Mouse (Mus musculus) lung, postnatal 0 days (tissue): ENCODE measurements around the gene Ift46.
A peak's percentile ranks its signal among the peaks of the same experiment; 100 is the strongest.

Experiments
- CTCF ChIP-seq: IDR thresholded peaks from 2 replicates; pipeline ENCODE4 v1.5.1; 2016; ENCODE audit warnings: antibody characterized with exemption, mild to moderate bottlenecking
- EP300 ChIP-seq: IDR thresholded peaks from 2 replicates; pipeline ENCODE4 v1.6.1; 2016; ENCODE audit warnings: antibody characterized with exemption, mild to moderate bottlenecking, control low read depth

GRCm38 (mm10) chr9:44826660-44827059 is 59.0 kb downstream of the Ift46 start:
- no peak for TF ChIP-seq CTCF
- 0 out of 2 replicates have a peak, but pooled peaks have one; percentile 21 for TF ChIP-seq EP300
